8 mouse cellular contexts compared by ENCODE assay signal in the genomic region with DNA sequence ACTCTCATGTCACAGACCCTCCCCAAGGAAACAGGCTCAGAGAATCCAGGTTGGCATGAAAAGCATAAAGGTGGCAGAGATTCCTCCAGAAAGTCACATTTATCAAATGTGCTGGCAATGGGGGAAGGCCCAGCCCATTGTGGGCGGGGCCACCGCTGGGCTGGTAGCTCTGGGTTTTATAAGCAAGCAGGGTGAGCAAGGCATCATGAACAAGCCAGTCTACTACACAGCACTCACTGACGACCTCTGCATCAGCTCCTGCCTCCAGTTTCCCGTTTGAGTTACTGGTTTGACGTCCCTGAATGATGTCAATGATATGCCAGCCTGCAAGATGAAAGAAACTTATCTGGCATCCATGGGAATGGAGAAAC. TPM values are rescaled to one million over a fixed set of nuclear protein-coding genes. Genes with fewer than 3 reads are reported as not detected.
DNase-seq lines count a peak whose midpoint lies in the region; ATAC-seq lines count a peak whose summit lies in the region.

No protein-coding gene starts in this region.

- H3K27ac ChIP-seq in heart, embryonic 10.5 days: 0 out of 2 replicates have a peak overlapping the region, but pooled peaks have one; percentile 23
- H3K27ac ChIP-seq in liver, embryonic 12.5 days: peak overlapping the region; percentile 69

- no peak overlapping the region for H3K4me3 ChIP-seq in heart, embryonic 10.5 days
- H3K4me3 ChIP-seq in liver, embryonic 12.5 days: peak overlapping the region; percentile 32

- peaks cover 36% of the 10 kb centered on the region for H3K4me1 ChIP-seq in heart, embryonic 10.5 days
- H3K4me1 ChIP-seq in liver, embryonic 12.5 days: peaks cover 28% of the 10 kb centered on the region

- 0 out of 2 replicates have a peak, but pooled peaks cover 6% of the 10 kb centered on the region for H3K27me3 ChIP-seq in heart, embryonic 10.5 days (ENCODE audit: insufficient read depth, poor library complexity, severe bottlenecking)
- peaks cover 14% of the 10 kb centered on the region; the same call in 1 of the 2 replicates for H3K27me3 ChIP-seq in liver, embryonic 12.5 days (replicated peaks)

- 26% methylated on average over 5 of the region's 5 CpGs for WGBS in heart, embryonic 10.5 days
- 12% methylated on average over 5 of the region's 5 CpGs for WGBS in liver, embryonic 12.5 days (ENCODE audit: insufficient replicate concordance)

- H3K9ac ChIP-seq in liver, embryonic 12.5 days: peak overlapping the region; percentile 47

- peak overlapping the region; percentile 67 for H3K4me2 ChIP-seq in liver, embryonic 12.5 days

- intact Hi-C loops in heart, postnatal 14 days (cut with DNase I): no loop called here

- peak; percentile 84 for ATAC-seq in liver, embryonic 12.5 days

- no peaks in the 10 kb centered on the region for H3K9me3 ChIP-seq in heart, embryonic 10.5 days
- no peaks in the 10 kb centered on the region for H3K9me3 ChIP-seq in liver, embryonic 12.5 days (replicated peaks)

- H3K36me3 ChIP-seq in heart, embryonic 10.5 days: no peaks in the 10 kb centered on the region
- H3K36me3 ChIP-seq in liver, embryonic 12.5 days: no peaks in the 10 kb centered on the region

- no peak for DNase-seq in heart, embryonic 10.5 days (ENCODE audit: low spot score)
- DNase-seq in heart, postnatal 14 days: no peak
- peak; percentile 70 for DNase-seq in CD4-positive helper T cell, adult 2 months (ENCODE audit: low read depth, low spot score)
- DNase-seq in c-Kit-negative CD71-positive TER-119-positive erythroid progenitor cells, embryonic 14.5 days (ENCODE audit: low read depth, low spot score): peak; percentile 73
- no peak for DNase-seq in layer of hippocampus, postnatal 10 days (ENCODE audit: low spot score in 2 of 2)
- DNase-seq in right cerebral cortex, adult 2 months (ENCODE audit: low spot score in 2 of 2): no peak
- no peak for DNase-seq in right cerebral cortex, adult 18-20 months

RNA-seq across cellular contexts. Expression of a gene that starts 10.0 kb away (rescaled TPM):
- 81.9 and 82.4 TPM in 2 replicates for polyA plus RNA-seq in heart, embryonic 10.5 days (2016; fragmentation: Nextera tagmentation; extraction: Ambion mirVana)
- total RNA-seq in heart, postnatal 14 days (2021): 100 to 1,000 TPM; 156 to 165 TPM
- polyA plus RNA-seq in liver, embryonic 12.5 days (2016; fragmentation: Nextera tagmentation; extraction: Ambion mirVana): 65.1 and 68.4 TPM in 2 replicates
- 10 to 100 TPM; 38.3 to 49.7 TPM for total RNA-seq in layer of hippocampus, postnatal 10 days (2021)

RNA-seq across cellular contexts. Expression of a gene that starts 36.2 kb away (rescaled TPM):
- 23.9 and 24.6 TPM in 2 replicates for polyA plus RNA-seq in heart, embryonic 10.5 days (2016; fragmentation: Nextera tagmentation; extraction: Ambion mirVana)
- 10 to 100 TPM; 43.0 to 43.6 TPM for total RNA-seq in heart, postnatal 14 days (2021)
- polyA plus RNA-seq in liver, embryonic 12.5 days (2016; fragmentation: Nextera tagmentation; extraction: Ambion mirVana): 9.6 and 10.0 TPM in 2 replicates
- total RNA-seq in layer of hippocampus, postnatal 10 days (2021): 10 to 100 TPM; 49.4 to 53.1 TPM

RNA-seq across cellular contexts. Expression of a gene that starts 52.2 kb away (rescaled TPM):
- 17.4 and 29.8 TPM in 2 replicates for polyA plus RNA-seq in heart, embryonic 10.5 days (2016; fragmentation: Nextera tagmentation; extraction: Ambion mirVana)
- total RNA-seq in heart, postnatal 14 days (2021): 10 to 100 TPM; 11.2 to 12.9 TPM
- polyA plus RNA-seq in liver, embryonic 12.5 days (2016; fragmentation: Nextera tagmentation; extraction: Ambion mirVana): 2.2 and 2.7 TPM in 2 replicates
- total RNA-seq in layer of hippocampus, postnatal 10 days (2021): not detected

Comparison
In these comparisons a context has a peak if more than half of its experiments do, and no peak if none do; other contexts are left out.
1. DNase-seq: peak in CD4-positive helper T cell, adult 2 months (single experiment) and c-Kit-negative CD71-positive TER-119-positive erythroid progenitor cells, embryonic 14.5 days (single experiment); none in heart, embryonic 10.5 days (single experiment), heart, postnatal 14 days (0 of 2), layer of hippocampus, postnatal 10 days (0 of 2), right cerebral cortex, adult 2 months (0 of 2) and right cerebral cortex, adult 18-20 months (single experiment).
2. RNA of a gene that starts 52.2 kb away (total RNA-seq): 11.2 to 12.9 TPM in heart, postnatal 14 days; not detected in layer of hippocampus, postnatal 10 days; every median in the first group is over 4 times any median in the second.